Mouse (Mus musculus) adrenal gland (tissue): ENCODE measurements at regions not wholly inside any gene's neighbourhood (a gene's known extent, or its start where the extent isn't known, plus 50 kb on each side); places are given as distances from the start of the nearest gene placed in this dataset.

Experiments used
- intact Hi-C: fragments of 180-260 bp; cut with DNase I; formaldehyde crosslinking; loops from one replicate; pipeline ENCODE4 v1.15.1; 2025

DNA sequence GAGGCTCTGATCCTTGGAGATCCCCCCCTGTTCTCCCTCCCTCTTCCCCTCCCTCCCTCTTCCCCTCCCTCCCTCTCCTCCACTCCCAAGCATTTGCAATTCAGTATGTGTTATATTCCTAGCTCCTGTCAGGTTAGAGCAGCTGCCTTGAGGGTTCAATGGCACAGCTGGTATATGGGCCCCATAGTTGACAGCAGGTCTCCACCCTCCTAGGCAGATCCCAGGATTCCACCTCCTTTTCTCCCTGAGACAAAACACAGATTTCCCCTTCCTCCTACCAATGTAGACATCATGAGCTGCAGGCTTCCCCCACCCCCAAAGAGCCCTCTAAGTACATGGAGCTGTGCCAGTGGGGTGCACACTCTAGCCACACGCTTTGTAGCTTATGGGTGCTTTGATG, 137.8 kb downstream of the Unc5cl start:
- intact Hi-C loops, result no loop called here

DNA sequence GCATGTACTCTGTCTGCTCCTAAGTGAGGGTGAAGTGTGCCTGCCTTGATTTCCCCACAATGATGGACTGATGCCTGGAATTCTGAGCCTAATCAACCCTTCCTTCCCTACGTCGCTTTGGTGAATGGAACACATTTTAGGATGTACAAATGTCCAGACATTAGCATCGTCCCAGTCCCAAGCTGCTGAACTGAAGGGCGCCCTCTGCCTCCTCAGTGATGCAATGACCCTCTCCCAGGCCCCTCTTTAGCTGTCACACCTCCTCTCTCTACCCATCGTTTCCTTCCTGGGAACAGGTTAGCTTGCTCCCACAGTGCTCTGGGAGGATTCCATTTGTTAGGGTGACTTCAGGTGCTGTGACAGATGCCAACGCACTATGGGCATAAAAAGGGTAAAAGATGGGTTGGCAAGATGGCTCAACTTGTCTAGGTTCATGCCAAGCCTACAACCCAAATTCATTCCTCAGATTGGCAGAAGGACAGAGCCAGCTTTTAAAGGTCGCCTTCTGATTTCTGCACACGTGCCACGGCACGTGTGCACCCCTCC, 140.8 kb downstream of the Unc5cl start:
- intact Hi-C loops, result no loop called here

DNA sequence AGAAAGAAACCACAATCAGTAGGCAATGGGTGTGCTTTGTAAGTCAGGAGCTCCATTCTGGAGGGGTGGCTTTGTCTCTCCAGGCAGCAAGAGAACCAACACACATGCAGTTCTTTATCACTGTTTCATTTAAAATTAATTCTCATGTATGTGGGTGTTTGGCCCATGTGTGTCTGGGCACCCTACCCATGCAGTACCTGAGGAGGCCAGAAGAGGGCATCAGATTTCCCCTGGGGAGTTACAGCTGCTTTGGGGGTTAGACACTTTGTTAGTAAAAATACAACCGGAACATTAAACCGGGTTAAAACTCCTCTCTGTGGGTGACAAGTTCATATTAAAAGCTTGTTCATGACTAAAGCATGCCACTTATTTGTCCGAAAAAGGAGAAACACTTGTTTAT, 141.7 kb downstream of the Unc5cl start:
- intact Hi-C loops, result no loop called here

DNA sequence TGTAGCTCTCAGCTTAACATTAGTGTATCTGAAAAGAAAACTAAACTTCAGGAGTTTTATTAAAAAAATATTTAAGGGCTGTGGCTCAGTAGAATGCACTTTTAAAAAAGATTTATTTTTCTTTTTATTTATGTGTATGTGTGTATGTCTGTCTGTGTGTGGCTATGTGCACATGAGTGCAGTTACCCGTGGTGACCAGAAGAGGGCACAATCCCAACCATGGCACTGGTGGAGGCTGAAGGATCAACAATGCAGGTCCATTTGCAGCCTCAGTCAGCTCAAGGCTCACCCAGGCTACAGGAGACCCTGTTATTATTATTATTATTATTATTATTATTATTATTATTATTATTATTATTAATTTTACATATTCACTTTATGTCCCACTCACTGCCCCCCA, 142.6 kb downstream of the Unc5cl start:
- intact Hi-C loops, result no loop called here

DNA sequence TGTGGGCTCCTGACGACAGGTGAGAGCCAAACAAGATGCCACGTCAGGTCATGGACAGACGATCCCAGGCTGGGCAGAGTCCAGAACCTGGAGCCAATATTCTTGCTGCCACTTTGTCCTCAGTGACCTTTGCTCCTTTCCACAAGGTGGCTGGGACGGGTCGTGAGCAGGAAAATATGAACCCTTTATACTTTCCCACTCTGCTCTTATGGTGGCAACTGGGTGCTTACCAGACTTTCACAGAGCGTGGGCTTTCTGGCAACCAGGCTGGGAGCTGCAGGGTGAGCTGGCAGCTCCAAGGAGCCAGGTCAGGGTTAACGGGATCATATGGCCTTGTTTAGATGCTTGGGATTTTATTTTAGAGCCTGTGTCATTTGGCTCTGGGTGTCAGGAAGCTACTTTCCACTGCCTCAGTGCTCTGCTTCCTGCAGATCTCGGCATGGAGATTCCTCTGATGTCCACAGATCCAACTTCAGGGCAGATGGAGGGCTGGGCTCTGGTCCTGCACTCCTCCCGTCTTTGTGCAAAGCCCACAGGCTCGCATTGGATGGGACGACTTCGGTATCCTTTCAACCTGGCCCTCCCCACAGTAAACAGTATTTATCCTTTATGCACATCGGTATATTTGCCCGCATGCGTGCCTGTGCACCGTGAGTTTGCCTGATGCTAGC, 143.9 kb downstream of the Unc5cl start:
- intact Hi-C loops, result no loop called here

DNA sequence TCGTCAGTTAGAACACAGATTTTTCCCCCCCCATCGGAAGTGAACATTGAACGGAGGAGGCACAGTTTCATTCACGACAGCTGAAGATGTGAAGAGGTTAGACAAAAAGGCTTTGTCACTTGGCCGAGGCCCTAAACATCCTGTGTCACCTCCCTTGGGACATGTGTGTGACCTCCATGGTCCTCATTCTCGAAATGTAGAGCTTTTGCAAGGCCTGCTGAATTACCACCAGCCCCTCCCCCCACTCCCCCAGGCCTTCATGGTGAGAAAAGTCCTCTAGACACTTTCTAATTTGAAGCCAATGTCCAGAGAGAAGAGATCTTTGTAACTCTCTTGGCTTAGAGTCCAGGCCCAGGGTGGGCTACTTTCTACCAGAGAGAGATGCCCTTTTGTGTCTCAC, 145.5 kb downstream of the Unc5cl start:
- intact Hi-C loops, result loop anchor here (5.0 kb wide), 1 partner anchor 183 kb away; no protein-coding TSS in a partner anchor

DNA sequence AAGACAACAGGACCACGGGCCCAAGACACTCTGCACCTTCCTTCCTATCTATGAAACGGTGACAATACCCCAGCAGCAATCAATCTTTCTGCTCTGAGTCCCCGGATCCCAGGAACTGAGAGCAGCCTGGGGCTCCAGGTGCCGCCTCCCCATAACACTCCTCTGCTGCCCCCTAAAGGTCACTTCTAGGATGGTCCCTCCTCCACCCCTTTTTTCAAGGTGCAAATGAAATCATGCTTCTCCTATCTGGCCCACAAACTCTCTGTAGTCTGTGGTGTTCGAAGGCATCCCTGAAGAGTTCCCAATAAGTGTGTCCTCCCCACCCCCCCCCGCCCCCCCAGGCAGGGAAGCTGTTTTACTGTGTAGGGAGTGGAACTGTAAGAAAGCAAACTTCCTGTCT, 147.9 kb downstream of the Unc5cl start:
- intact Hi-C loops, result loop anchor here (2.0 to 5.0 kb wide), 2 partner anchors 136 to 185 kb away; no protein-coding TSS in a partner anchor

DNA sequence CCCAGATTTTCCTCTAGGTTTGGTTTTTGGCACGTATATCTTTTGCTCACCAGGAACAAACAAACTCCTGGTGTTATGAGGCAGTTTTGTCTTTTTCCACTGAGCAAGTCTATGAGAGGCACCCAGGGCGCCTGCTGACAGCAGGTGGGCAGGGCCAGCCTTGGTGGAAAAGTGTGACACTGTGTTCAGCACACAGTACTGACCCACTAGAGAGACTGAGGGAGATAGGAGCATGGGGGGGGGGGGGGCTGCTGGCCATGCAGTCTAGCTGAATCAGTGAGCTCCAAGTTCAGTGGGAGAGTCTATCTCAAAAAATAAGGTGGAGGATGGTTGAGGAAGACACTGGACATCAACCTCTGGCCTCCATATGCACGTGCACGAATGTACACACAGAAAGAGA, 152.1 kb downstream of the Unc5cl start:
- intact Hi-C loops, result no loop called here

DNA sequence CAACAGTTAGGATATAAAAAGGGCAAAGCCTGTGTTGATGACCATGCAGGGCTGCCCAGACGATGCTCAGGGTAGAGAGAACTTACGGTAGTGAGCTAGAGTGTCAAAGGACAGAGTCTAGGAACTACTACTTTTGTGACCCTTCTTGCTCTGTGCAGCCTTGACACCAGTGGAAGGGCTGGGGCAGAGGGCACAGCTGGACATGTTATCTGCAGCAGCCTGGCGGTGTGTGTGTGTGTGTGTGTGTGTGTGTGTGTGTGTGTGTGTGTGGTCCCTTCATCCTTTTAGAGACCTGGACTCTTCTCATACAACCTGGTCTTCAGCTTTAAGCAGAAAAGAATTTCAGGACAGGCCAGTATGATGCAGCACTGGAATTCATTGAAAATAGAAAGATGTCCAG, 153.6 kb downstream of the Unc5cl start:
- intact Hi-C loops, result no loop called here

DNA sequence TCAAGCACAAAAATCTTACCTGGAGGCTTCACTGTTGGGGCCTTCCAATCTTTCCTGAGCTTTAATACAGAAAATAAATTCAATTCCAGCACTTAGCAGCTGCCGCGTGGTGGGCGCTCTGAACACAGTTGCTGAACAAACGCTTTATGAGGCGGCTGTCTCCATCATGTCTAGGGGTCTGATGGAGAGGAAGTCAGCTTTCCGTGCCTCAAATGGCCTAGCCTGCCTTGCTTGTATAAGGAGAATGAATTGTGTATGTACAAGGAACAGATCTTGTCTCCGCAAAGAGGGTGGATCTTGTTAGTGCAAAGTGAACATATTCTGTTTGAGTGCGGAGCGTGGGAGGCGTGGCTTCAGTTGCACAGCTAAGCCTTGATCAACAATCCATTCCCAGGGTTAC, 155.4 kb downstream of the Unc5cl start:
- intact Hi-C loops, result no loop called here

DNA sequence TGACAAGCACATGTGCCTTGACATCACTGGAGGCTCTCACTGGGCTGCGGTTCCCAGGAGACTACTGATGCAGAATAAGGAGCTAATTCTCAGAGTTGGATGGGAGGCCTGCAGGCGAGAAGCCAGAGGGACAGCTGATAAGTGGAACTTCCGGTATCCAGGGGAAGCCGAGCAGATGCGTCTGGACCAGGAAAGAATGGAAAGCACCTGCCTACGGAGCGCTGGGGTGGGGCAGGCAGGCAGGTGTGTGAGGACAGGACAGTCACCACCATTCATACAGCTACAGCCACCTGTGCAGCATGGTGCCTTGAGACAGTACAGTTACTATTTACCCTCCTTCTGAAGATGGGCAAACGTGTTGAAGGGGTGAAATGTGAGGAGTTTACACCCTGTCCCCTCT, 156.1 kb downstream of the Unc5cl start:
- intact Hi-C loops, result no loop called here

DNA sequence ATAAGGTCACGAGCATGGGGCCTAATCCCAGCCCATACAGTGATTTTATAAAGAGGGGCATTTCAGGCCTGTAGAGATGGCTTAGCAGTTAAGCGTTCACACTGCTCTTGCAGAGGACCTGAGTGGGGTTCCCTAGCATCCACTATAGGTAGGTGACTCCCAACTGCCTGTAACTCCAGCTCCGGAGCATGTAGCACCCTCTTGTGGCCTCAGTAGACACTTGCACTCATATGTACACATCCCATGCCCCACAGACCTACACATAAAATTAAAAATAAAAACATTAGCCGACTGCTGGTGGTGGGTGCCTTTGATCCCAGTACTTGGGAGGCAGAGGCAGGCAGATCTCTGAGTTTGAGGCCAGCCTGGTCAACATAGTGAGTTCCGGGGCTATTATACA, 158.8 kb downstream of the Unc5cl start:
- intact Hi-C loops, result no loop called here

DNA sequence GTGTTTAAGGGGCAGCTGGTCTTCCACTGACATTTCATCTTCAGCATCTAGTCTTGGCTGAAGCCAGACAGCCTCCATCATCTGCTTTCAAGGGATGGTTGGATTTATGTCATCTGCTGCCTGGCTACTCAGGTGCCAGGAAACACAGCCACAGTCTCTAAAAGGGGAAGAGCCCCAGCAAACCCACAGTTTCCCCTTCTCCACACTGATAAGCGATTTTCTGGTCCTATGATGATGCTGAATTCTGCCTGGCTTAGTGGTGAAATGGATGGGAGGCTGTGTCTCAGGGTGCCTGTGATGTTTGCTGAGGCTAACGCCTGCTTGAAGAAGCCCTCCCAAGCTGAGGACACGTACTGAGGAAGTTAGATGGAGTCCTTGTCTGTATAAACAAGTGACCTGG, 160.5 kb downstream of the Unc5cl start:
- intact Hi-C loops, result no loop called here

DNA sequence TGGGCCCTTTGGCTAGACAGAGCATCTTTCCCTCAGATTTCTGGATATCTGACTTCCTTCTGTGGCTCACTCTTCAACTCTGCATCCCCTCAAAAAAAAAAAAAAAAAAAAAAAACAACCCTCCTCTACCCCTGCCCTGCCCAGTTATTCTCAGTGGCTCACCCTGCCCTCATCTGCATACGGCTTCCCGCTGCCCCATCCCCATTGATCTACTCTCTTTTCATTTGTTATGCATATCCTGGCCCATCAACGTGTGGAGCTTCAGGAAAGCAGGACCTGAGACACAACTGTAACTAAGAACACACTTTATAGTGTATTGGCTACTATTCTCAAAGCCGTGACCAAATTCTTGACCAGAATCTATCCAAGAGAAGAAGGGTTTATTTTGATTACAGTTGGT, 161.5 kb downstream of the Unc5cl start:
- intact Hi-C loops, result no loop called here

DNA sequence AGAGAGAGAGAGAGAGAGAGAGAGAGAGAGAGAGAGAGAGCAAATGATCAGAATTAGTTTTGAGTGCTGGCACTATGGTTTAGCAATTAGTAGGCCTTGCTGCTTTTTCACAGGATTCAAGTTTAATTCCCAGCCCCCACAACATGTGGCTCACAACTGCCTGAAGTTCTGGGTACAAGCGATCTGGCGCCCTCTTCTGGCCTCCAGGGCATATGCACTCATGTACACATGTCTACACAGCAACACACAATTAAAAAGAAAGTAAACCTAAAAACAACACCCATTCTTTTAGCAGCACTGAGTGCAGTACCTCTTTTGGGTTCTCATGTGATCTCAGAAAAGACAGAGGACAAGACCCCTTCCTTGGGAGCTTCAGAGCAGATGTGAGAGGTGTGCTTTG, 166.2 kb downstream of the Unc5cl start:
- intact Hi-C loops, result no loop called here

DNA sequence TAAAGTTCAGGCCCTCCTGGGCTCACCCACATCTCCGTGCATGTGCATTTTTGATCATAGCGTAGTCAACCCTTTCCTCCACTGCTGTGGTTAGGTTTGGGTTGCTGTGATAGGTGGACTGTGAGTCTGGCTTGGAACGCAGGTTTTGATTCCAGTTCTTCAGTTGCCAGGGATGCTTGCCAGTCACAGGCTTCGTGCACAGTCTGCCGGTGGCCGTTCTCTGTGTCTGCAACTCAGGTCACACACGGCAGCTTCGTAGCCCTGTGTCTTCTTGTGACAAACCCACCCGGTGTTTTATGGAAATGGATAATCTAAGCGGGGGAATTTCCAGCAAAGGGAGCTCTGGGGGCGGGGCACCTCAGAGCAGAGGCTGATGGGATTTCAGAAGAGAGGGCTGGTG, 167.0 kb downstream of the Unc5cl start:
- intact Hi-C loops, result no loop called here

DNA sequence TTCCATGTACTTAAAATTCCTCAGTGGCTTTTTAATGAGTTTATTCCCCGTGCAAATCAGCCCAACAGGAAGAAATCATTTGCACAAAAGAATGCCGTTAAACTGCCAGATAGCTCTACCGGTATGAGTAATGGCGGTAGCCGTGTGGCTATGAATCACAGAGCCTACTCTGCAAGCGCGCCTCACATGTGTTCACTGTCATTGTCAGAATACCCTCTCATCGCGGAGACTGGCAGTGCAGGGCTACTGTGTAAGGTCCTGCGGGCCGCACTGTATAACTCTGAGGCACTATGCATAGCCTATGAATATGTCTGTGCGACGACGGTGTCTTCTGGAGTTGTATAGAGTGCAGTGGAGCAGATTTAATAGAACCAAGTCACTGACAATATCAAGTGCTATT, 170.2 kb downstream of the Unc5cl start:
- intact Hi-C loops, result no loop called here

DNA sequence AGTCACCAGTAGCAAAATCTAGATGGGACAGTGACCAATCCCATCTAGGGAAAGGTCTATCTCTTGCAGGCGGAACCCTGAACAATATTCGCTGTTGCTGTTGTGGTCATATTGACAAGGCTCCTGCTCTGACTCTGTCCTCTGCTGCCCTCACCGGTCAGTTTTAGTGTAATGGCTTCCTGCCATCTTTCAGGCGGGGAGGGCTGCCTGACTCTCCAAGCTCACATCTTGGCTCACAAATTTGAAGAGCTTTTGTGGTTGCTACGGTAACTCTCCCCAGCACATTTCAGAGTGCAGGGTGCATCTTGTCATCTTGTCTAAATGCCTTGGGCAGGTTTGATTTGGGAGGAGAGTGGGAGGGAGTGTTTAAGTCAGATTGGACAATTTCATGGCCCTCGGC, 171.3 kb downstream of the Unc5cl start:
- intact Hi-C loops, result no loop called here

DNA sequence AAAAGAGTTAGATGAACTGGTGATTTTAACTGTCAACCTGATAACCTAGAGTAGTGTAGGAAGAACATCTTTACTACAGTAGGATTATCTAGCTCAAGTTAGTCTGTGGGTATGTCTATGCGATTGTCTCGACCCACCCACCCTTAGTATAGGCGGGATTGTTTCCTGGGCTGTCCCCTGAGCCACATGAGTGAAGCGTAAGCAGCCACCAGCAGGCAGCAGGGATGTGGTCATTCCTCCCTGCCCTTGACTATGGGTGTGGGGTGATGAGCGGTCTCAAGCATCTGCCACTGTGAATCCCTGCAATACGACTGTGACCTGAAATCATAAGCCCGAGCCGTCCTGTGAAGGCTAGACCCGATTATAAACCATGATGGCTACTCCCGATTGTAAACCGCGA, 184.9 kb downstream of the Unc5cl start:
- intact Hi-C loops, result no loop called here

DNA sequence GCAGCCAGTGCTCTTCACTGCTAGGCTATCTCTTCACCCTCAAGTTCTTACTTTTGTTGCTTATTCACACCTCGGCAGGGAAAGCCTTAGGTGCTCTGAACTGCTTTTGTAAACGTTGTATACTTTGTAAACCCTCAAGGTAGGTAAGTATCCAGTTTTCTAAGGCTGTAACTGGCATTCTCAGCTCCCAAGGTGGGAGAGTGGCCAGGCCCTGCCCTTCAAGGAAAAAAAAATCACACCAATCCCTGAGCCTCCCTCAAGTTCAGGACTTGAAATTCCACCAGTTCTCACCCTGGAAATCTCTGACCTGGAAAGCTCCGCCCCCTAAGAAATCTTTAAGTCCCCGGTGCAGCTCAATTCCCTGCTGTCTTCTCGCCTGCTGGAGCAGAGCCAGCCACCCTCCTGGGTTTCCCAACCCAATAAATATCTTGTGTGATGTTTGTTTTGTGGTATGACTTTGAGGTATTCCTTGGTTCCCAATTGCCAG, 188.9 kb downstream of the Unc5cl start:
- intact Hi-C loops, result no loop called here

DNA sequence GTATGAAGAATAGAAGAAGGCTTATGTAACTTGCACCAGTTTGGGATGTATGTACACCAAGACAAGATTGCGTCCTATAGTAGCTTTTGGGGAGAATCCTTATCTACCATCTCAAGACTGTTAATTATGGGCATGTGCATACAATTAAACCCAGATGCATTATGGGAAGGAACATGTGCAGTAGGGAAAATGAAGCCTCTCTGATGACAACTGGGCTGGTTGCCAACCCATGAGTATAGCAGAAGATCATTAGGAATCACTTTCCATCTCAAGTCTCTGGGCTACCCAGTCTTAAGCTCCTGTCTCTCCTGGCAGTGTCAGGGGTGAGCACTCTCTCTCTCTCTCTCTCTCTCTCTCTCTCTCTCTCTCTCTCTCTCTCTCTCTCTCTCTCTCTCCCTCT, 190.4 kb downstream of the Unc5cl start:
- intact Hi-C loops, result no loop called here

DNA sequence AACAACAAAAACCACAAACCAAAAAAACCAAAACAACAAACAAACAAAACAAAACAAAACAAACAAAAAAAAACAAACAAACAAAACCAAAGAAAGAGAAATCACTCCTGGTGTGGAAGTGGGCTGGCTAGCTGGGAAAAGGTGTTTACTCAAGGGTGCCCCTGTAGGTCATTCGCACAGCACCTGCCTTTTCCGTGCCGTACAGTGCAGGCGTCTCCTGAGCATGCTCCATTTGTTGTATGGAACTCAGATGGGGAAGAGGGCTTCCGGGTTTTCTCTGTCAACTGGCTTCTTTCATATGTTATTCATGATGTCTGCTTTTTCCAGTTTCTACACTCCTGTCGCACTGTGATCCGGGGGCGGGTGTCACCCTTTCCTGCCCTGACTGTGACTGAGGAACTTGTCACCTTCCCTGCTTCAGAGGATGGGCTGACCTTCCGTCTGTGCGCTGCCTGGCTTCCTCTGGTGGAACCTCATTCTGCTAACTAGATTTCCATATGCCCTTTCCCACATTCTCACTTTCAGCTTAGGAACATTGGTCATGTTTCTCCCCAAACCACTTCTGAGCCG, 192.0 kb downstream of the Unc5cl start:
- intact Hi-C loops, result no loop called here

DNA sequence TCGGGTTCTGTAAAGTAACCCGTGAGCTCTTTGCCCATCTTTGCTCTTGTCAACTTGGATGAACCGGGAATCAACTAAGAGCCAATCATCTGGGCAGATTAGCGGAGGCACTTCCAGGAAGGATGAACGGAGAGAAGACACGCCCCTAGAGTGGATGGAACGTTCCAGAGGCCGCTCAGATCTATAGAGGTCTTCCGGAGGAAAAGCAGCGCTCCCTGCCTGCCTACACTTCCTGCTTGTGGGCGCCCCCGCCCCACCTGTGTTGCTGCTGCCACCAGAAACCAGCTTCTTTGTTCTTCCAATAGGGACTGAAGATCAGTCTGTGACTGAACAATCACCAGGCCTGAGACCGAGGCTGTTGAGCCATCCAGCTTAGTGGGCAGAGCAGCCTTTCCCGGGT, 192.7 kb downstream of the Unc5cl start:
- intact Hi-C loops, result no loop called here
